Comparison of ENCODE assay signal across 28 mouse cellular contexts in genomic region chr11:82833929-82834328, GRCm38 (mm10). TPM values are rescaled to one million over a fixed set of nuclear protein-coding genes. Genes with fewer than 3 reads are reported as not detected.
DNase-seq lines count a peak whose midpoint lies in the region; ATAC-seq lines count a peak whose summit lies in the region.
"Had no signal": no experiment of that assay in that cellular context is flagged by ENCODE, and none has a peak within 500 bp of the region (broad histone marks: within the 10 kb centered on the region; RNA-seq: fewer than 3 reads in every experiment).

No protein-coding gene starts in this region.

- H3K4me3 ChIP-seq in liver, embryonic 11.5 days (ENCODE audit: low read depth, low read length) = no peak overlapping the region
- H3K4me3 ChIP-seq in liver, embryonic 15.5 days (replicated peaks) = no peak overlapping the region
- no peak overlapping the region for H3K4me3 ChIP-seq in midbrain, embryonic 15.5 days
- no peak overlapping the region for H3K4me3 ChIP-seq in hindbrain, embryonic 10.5 days
- H3K4me3 ChIP-seq: forebrain, embryonic 10.5 days; heart, adult 2 months; heart, embryonic 13.5 days; limb, embryonic 13.5 days had no signal

- H3K27ac ChIP-seq in liver, embryonic 11.5 days (ENCODE audit: low read depth, low read length) = peak overlapping the region; percentile 29; the same call in 1 of the 2 replicates
- H3K27ac ChIP-seq in liver, embryonic 15.5 days (replicated peaks) = peak overlapping the region; percentile 42; the same call in 1 of the 2 replicates
- H3K27ac ChIP-seq in midbrain, embryonic 15.5 days = no peak overlapping the region
- no peak overlapping the region for H3K27ac ChIP-seq in hindbrain, embryonic 10.5 days
- H3K27ac ChIP-seq: forebrain, embryonic 10.5 days; heart, adult 2 months; heart, embryonic 13.5 days; hindbrain, embryonic 14.5 days; limb, embryonic 13.5 days had no signal

- peaks cover 3% of the 10 kb centered on the region; the same call in 1 of the 2 replicates for H3K36me3 ChIP-seq in liver, embryonic 11.5 days (ENCODE audit: control insufficient read depth, insufficient read depth, low read length)
- peaks cover 61% of the 10 kb centered on the region for H3K36me3 ChIP-seq in liver, embryonic 15.5 days (replicated peaks)
- H3K36me3 ChIP-seq in splenic B cell, adult 2 months (ENCODE audit: control insufficient read depth, insufficient read depth, low read length, poor library complexity, severe bottlenecking) = 0 out of 2 replicates have a peak, but pooled peaks cover 4% of the 10 kb centered on the region
- no peaks in the 10 kb centered on the region for H3K36me3 ChIP-seq in midbrain, embryonic 15.5 days (replicated peaks)
- H3K36me3 ChIP-seq in hindbrain, embryonic 10.5 days = no peaks in the 10 kb centered on the region
- H3K36me3 ChIP-seq: forebrain, embryonic 10.5 days; heart, embryonic 13.5 days; limb, embryonic 13.5 days had no signal

- no peaks in the 10 kb centered on the region for H3K27me3 ChIP-seq in liver, embryonic 11.5 days (replicated peaks; ENCODE audit: control insufficient read depth, insufficient read depth, low read length)
- no peaks in the 10 kb centered on the region for H3K27me3 ChIP-seq in liver, embryonic 15.5 days
- H3K27me3 ChIP-seq in splenic B cell, adult 2 months (ENCODE audit: control insufficient read depth, insufficient read depth, low read length, poor library complexity, severe bottlenecking) = no peaks in the 10 kb centered on the region
- H3K27me3 ChIP-seq in midbrain, embryonic 15.5 days (replicated peaks) = no peaks in the 10 kb centered on the region
- H3K27me3 ChIP-seq in hindbrain, embryonic 10.5 days (ENCODE audit: insufficient read depth, poor library complexity, severe bottlenecking) = no peaks in the 10 kb centered on the region
- H3K27me3 ChIP-seq: CH12.LX; heart, embryonic 13.5 days; limb, embryonic 13.5 days had no signal

- H3K4me2 ChIP-seq in liver, embryonic 11.5 days = no peak overlapping the region
- H3K4me2 ChIP-seq in liver, embryonic 15.5 days = 0 out of 2 replicates have a peak overlapping the region, but pooled peaks have one; percentile 7
- no peak overlapping the region for H3K4me2 ChIP-seq in midbrain, embryonic 15.5 days
- H3K4me2 ChIP-seq: heart, embryonic 13.5 days; hindbrain, embryonic 14.5 days; limb, embryonic 13.5 days; lung, embryonic 14.5 days had no signal

- H3K9ac ChIP-seq in liver, embryonic 11.5 days (ENCODE audit: low read depth, low read length) = no peak overlapping the region
- no peak overlapping the region; the same call in 1 of the 2 replicates for H3K9ac ChIP-seq in liver, embryonic 15.5 days
- H3K9ac ChIP-seq in midbrain, embryonic 15.5 days = no peak overlapping the region
- H3K9ac ChIP-seq: heart, embryonic 13.5 days; hindbrain, embryonic 14.5 days; limb, embryonic 13.5 days; lung, embryonic 14.5 days had no signal

- H3K9me3 ChIP-seq in liver, embryonic 11.5 days (ENCODE audit: control insufficient read depth, low read length) = no peaks in the 10 kb centered on the region
- no peaks in the 10 kb centered on the region for H3K9me3 ChIP-seq in liver, embryonic 15.5 days (replicated peaks)
- no peaks in the 10 kb centered on the region for H3K9me3 ChIP-seq in midbrain, embryonic 15.5 days
- H3K9me3 ChIP-seq in hindbrain, embryonic 10.5 days = no peaks in the 10 kb centered on the region
- H3K9me3 ChIP-seq: forebrain, embryonic 10.5 days; heart, embryonic 13.5 days; limb, embryonic 13.5 days had no signal

- DNase-seq in liver, embryonic 11.5 days (ENCODE audit: low spot score) = no peak
- DNase-seq in liver = no peak
- peak; percentile 6 for DNase-seq in splenic B cell, adult 2 months (ENCODE audit: low read depth, low spot score)
- DNase-seq in lung, adult 18-20 months = no peak
- no peak for DNase-seq in hindbrain, embryonic 10.5 days (ENCODE audit: low spot score)
- DNase-seq: B cell, adult 2 months; cerebellum, adult 11-12 months; cerebellum, postnatal 10 days; gastrocnemius, postnatal 14 days; heart, adult 2 months; heart, postnatal 14 days; kidney, adult 9 months; kidney, postnatal 36 days; lung, embryonic 14.5 days; thymus, adult 18-20 months; thymus, postnatal 4 days had no signal

- 61% methylated on average over 8 of the region's 8 CpGs for WGBS in liver, embryonic 11.5 days
- WGBS in liver, embryonic 15.5 days (ENCODE audit: insufficient replicate concordance) = 47% methylated on average over 8 of the region's 8 CpGs
- WGBS in midbrain, embryonic 15.5 days = 91% methylated on average over 8 of the region's 8 CpGs
- WGBS in hindbrain, embryonic 10.5 days = 91% methylated on average over 8 of the region's 8 CpGs

- peaks cover 34% of the 10 kb centered on the region for H3K4me1 ChIP-seq in liver, embryonic 11.5 days (replicated peaks; ENCODE audit: control insufficient read depth, insufficient read depth, low read length)
- H3K4me1 ChIP-seq in liver, embryonic 15.5 days (replicated peaks) = peaks cover 52% of the 10 kb centered on the region
- H3K4me1 ChIP-seq in midbrain, embryonic 15.5 days = peaks cover 23% of the 10 kb centered on the region
- peaks cover 35% of the 10 kb centered on the region for H3K4me1 ChIP-seq in hindbrain, embryonic 10.5 days (replicated peaks)

- ATAC-seq in liver, embryonic 11.5 days (replicated peaks; ENCODE audit: low FRiP score) = no peak
- peak; percentile 83 for ATAC-seq in common myeloid progenitor, adult 5-6 weeks (replicated peaks; ENCODE audit: low read depth, poor library complexity, severe bottlenecking)
- ATAC-seq in liver, embryonic 15.5 days (ENCODE audit: insufficient read depth) = no peak
- no peak for ATAC-seq in midbrain, embryonic 15.5 days (replicated peaks)
- ATAC-seq: forebrain, embryonic 16.5 days; inflammation-experienced regulatory T-cells, adult 6 months; midbrain, embryonic 16.5 days had no signal

RNA-seq across cellular contexts. Expression of gene Rffl, which starts 37.1 kb away (rescaled TPM):
- polyA plus RNA-seq in liver, embryonic 11.5 days (2014; fragmentation: Nextera tagmentation; extraction: Ambion mirVana) = 27.5 and 29.7 TPM in 2 replicates
- 12.5 and 14.4 TPM in 2 replicates for total RNA-seq in common myeloid progenitor, adult 5-6 weeks (2017)
- 24.5 and 26.0 TPM in 2 replicates for polyA plus RNA-seq in liver, embryonic 15.5 days (2015; fragmentation: Nextera tagmentation; extraction: Ambion mirVana)
- 4.1 and 4.6 TPM in 2 replicates for polyA plus RNA-seq in midbrain, embryonic 15.5 days (2015; fragmentation: Nextera tagmentation; extraction: Ambion mirVana)
- 7.4 and 11.0 TPM in 2 replicates for polyA plus RNA-seq in hindbrain, embryonic 10.5 days (2016; fragmentation: Nextera tagmentation; extraction: Ambion mirVana)

RNA-seq across cellular contexts. Expression of gene Lig3, which starts 53.0 kb away (rescaled TPM):
- polyA plus RNA-seq in liver, embryonic 11.5 days (2014; fragmentation: Nextera tagmentation; extraction: Ambion mirVana) = 29.6 and 31.7 TPM in 2 replicates
- 55.3 and 62.4 TPM in 2 replicates for total RNA-seq in common myeloid progenitor, adult 5-6 weeks (2017)
- polyA plus RNA-seq in liver, embryonic 15.5 days (2015; fragmentation: Nextera tagmentation; extraction: Ambion mirVana) = 6.6 and 8.4 TPM in 2 replicates
- polyA plus RNA-seq in midbrain, embryonic 15.5 days (2015; fragmentation: Nextera tagmentation; extraction: Ambion mirVana) = 27.4 and 29.1 TPM in 2 replicates
- polyA plus RNA-seq in hindbrain, embryonic 10.5 days (2016; fragmentation: Nextera tagmentation; extraction: Ambion mirVana) = 43.2 and 44.1 TPM in 2 replicates

RNA-seq across cellular contexts. Expression of gene Rad51d, which starts 56.5 kb away (rescaled TPM):
- polyA plus RNA-seq in liver, embryonic 11.5 days (2014; fragmentation: Nextera tagmentation; extraction: Ambion mirVana) = 14.4 and 14.8 TPM in 2 replicates
- 15.7 and 16.0 TPM in 2 replicates for total RNA-seq in common myeloid progenitor, adult 5-6 weeks (2017)
- 5.6 and 6.2 TPM in 2 replicates for polyA plus RNA-seq in liver, embryonic 15.5 days (2015; fragmentation: Nextera tagmentation; extraction: Ambion mirVana)
- 12.1 and 13.9 TPM in 2 replicates for polyA plus RNA-seq in midbrain, embryonic 15.5 days (2015; fragmentation: Nextera tagmentation; extraction: Ambion mirVana)
- 15.1 and 17.3 TPM in 2 replicates for polyA plus RNA-seq in hindbrain, embryonic 10.5 days (2016; fragmentation: Nextera tagmentation; extraction: Ambion mirVana)

RNA-seq across cellular contexts. Expression of gene Fndc8, which starts 58.0 kb away (rescaled TPM):
- 0.13 and 0.15 TPM in 2 replicates for polyA plus RNA-seq in liver, embryonic 11.5 days (2014; fragmentation: Nextera tagmentation; extraction: Ambion mirVana)
- not detected in 2 replicates for total RNA-seq in common myeloid progenitor, adult 5-6 weeks (2017)
- polyA plus RNA-seq in liver, embryonic 15.5 days (2015; fragmentation: Nextera tagmentation; extraction: Ambion mirVana) = 0.07 and 0.18 TPM in 2 replicates
- 0.78 and 1.2 TPM in 2 replicates for polyA plus RNA-seq in midbrain, embryonic 15.5 days (2015; fragmentation: Nextera tagmentation; extraction: Ambion mirVana)
- polyA plus RNA-seq in hindbrain, embryonic 10.5 days (2016; fragmentation: Nextera tagmentation; extraction: Ambion mirVana) = 0.19 and 0.31 TPM in 2 replicates
- total RNA-seq: gastrocnemius, postnatal 14 days; heart, adult 2 months; heart, postnatal 14 days; left cerebral cortex, postnatal 25 days had no signal
- polyA plus RNA-seq: inflammation-experienced regulatory T-cells, adult 6 months; lung, embryonic 14.5 days had no signal

Comparison
In these comparisons a context has a peak if more than half of its experiments do, and no peak if none do; other contexts are left out.
1. H3K27ac ChIP-seq: peak in liver, embryonic 11.5 days (single experiment) and liver, embryonic 15.5 days (single experiment); none in midbrain, embryonic 15.5 days (single experiment) and hindbrain, embryonic 10.5 days (single experiment).